Mouse (Mus musculus): ENCODE measurements around the gene Smarcb1. TPM values are rescaled to one million over a fixed set of nuclear protein-coding genes. Genes with fewer than 3 reads are reported as not detected.

The Smarcb1 gene
- polyA plus RNA-seq, 1 experiment from 2014 or later: 185 TPM

Other genes with a start within 250 kb of the Smarcb1 start
- 27.9 and 29.3 TPM in 2 replicates for gene Cabin1, start 157.3 kb downstream of the Smarcb1 start, polyA plus RNA-seq (2015; fragmentation: Nextera tagmentation; extraction: Ambion mirVana)
- 51.6 and 55.6 TPM in 2 replicates for gene Ddt, start 148.2 kb downstream of the Smarcb1 start, polyA plus RNA-seq (2015; fragmentation: Nextera tagmentation; extraction: Ambion mirVana)
- 0.45 and 0.47 TPM in 2 replicates for gene Gm20441, start 140.7 kb downstream of the Smarcb1 start, polyA plus RNA-seq (2015; fragmentation: Nextera tagmentation; extraction: Ambion mirVana)
- gene Gstt3, start 140.2 kb downstream of the Smarcb1 start, polyA plus RNA-seq (2015; fragmentation: Nextera tagmentation; extraction: Ambion mirVana): 30.0 and 33.1 TPM in 2 replicates
- 18.1 and 21.6 TPM in 2 replicates for gene Gstt1, start 123.0 kb downstream of the Smarcb1 start, polyA plus RNA-seq (2015; fragmentation: Nextera tagmentation; extraction: Ambion mirVana)
- gene Gstt4, start 99.1 kb downstream of the Smarcb1 start, polyA plus RNA-seq (2015; fragmentation: Nextera tagmentation; extraction: Ambion mirVana): not detected in 2 replicates
- gene Gstt2, start 84.2 kb downstream of the Smarcb1 start, polyA plus RNA-seq (2015; fragmentation: Nextera tagmentation; extraction: Ambion mirVana): 11.3 and 14.5 TPM in 2 replicates
- 1,299 and 1,540 TPM in 2 replicates for gene Mif, start 61.4 kb downstream of the Smarcb1 start, polyA plus RNA-seq (2015; fragmentation: Nextera tagmentation; extraction: Ambion mirVana)
- 2.7 and 3.2 TPM in 2 replicates for gene Derl3, start 28.2 kb downstream of the Smarcb1 start, polyA plus RNA-seq (2015; fragmentation: Nextera tagmentation; extraction: Ambion mirVana)
- 17.5 and 31.0 TPM in 2 replicates for gene Chchd10, start 11.5 kb upstream of the Smarcb1 start, polyA plus RNA-seq (2015; fragmentation: Nextera tagmentation; extraction: Ambion mirVana)
- gene Mmp11, start 14.9 kb upstream of the Smarcb1 start, polyA plus RNA-seq (2015; fragmentation: Nextera tagmentation; extraction: Ambion mirVana): 205 and 245 TPM in 2 replicates
- gene Gm867, start 19.1 kb upstream of the Smarcb1 start, polyA plus RNA-seq (2015; fragmentation: Nextera tagmentation; extraction: Ambion mirVana): 0.41 TPM in 1 of 2 replicates, not detected in the other
- gene Vpreb3, start 21.4 kb upstream of the Smarcb1 start, polyA plus RNA-seq (2015; fragmentation: Nextera tagmentation; extraction: Ambion mirVana): 1.1 TPM in 2 replicates
- gene Gm5134, start 32.9 kb upstream of the Smarcb1 start, polyA plus RNA-seq (2015; fragmentation: Nextera tagmentation; extraction: Ambion mirVana): not detected in 2 replicates
- gene Zfp280b, start 111.0 kb upstream of the Smarcb1 start, polyA plus RNA-seq (2015; fragmentation: Nextera tagmentation; extraction: Ambion mirVana): 15.5 and 15.9 TPM in 2 replicates
- gene Slc5a4b, start 189.3 kb upstream of the Smarcb1 start, polyA plus RNA-seq (2015; fragmentation: Nextera tagmentation; extraction: Ambion mirVana): not detected in 2 replicates
- not detected in 2 replicates for gene Slc5a4a, start 225.8 kb upstream of the Smarcb1 start, polyA plus RNA-seq (2015; fragmentation: Nextera tagmentation; extraction: Ambion mirVana)